Mouse (Mus musculus) embryonic stem cell, embryonic (primary cell): ENCODE results near the gene Aspa.
"Not testable (repeated sequence)": the region's sequence is repeated elsewhere in the genome, so short reads cannot be mapped to it uniquely, and the experiment has no call there.

Experiments
- CTCF ChIA-PET, 4 experiments: fragments of 300-600 bp in 2 of 4; fragments of 350-600 bp in 2 of 4; sonication (Branson Sonifier 250); formaldehyde crosslinking; loops; one replicate each; lab custom pipeline; 2022; ENCODE audit warnings: inconsistent platforms in 2 of 4; lab: Charles Lee
- POLR2A ChIA-PET, 4 experiments: fragments of 300-600 bp in 2 of 4; fragments of 350-600 bp in 2 of 4; sonication (Branson Sonifier 250); formaldehyde crosslinking; loops; one replicate each; lab custom pipeline; 2022; ENCODE audit warnings: antibody characterized with exemption in 4 of 4, inconsistent platforms in 1 of 4; lab: Charles Lee

Gene Aspa

DNA sequence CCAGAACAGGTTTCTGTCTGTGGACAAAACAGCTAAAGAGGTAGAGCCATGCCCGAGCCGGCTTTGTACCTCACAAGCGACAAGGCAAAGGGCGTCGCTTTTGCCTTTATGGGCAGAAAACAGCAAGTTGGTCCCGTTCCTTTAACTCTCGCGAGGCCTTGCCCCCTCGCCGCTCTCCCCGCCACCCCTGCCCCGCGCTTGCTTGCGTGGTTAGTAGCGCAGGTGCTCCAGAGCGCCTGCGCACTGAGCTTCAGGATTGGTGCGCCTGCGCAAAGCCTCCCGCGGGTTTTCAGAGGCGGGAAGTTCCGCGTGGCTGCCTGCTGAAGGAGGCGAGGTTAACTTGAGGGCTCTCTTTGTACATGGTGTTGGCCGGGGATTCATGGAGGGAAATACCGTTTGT lies at the start of gene Aspa, which contains the start of the genes Gm49340 and Spata22:
TSS of gene Aspa (minus strand) at position 155 of the 400 bp plus-strand sequence.
TSS of gene Gm49340 (plus strand) at position 300 of the 400 bp plus-strand sequence.
TSS of gene Spata22 (plus strand) at position 300 of the 400 bp plus-strand sequence.
- POLR2A ChIA-PET: interaction anchor here in 2 of 4 experiments (1.0 to 1.5 kb wide), 4 partner anchors 11 to 192 kb away, joined by 3 read pairs; partner anchors contain the start of gene Haspin (in 1 of the 2)
- CTCF ChIA-PET: no interaction called here

DNA sequence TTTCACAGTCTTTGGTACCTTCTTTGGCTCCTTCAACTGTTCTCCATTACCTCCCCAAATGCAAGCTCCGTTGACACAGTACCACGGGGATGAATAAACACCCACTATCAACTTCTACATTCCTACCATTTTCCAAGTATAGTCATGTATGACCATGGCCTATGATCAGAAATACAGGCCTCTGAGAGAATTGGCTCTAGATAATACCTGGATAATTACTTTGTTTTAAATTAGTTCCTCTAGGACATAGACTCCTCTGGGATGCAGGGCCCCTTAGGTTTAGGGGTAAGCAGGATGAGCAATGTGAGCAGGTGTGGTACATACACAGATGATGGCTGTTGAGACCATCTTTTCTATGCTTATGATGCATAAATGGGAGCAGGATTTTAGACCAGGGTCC lies 41.5 kb upstream of the Aspa start, which contains the start of gene Olfr376:
TSS of gene Olfr376 (plus strand) at position 301 of the 400 bp plus-strand sequence.
- ChIA-PET POLR2A (no interaction called here), CTCF (no interaction called here)

DNA sequence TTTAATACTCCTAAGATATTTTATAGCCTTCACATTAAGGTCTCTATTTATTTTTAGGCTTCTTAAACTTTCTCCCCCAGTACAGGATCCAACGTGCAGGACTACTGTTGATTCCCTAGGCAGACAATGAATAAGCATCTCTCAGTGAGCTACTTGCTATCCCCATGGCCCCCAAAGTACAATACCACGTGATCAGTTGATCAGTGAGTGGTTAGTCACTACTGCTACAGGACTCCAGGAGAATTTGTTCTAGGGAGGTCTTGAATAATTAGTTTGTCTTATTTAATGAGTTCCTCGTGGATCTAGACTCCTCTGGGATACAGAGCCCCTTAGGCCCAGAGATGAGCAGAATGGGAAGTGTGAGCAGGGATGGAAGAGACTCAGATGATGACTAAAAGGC lies 21.1 kb upstream of the Aspa start, which contains the start of gene Olfr20:
TSS of gene Olfr20 (plus strand) at position 301 of the 400 bp plus-strand sequence.
- CTCF ChIA-PET: no interaction called here
- POLR2A ChIA-PET: no interaction called here

DNA sequence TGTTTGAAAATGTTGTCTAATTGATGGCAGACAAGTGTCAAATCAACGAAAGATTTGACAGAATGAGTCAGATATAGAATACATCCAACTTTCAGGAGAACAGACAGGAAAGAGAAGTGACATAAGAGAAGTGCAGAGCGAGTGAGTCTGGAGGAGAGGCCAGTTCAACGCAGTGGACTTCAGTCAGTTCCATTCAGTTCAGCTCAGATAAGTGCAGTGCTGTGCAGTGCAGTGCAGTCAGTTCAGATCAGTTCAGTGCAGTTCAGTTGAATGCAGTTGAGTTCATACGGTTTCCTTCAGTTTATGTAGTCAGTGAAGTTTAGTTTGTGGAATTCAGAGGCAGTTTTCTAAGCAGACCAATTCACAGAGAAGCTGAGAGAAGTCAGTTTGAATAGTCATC lies 7.5 kb upstream of the Aspa start:
- CTCF ChIA-PET: no interaction called here
- POLR2A ChIA-PET: no interaction called here

DNA sequence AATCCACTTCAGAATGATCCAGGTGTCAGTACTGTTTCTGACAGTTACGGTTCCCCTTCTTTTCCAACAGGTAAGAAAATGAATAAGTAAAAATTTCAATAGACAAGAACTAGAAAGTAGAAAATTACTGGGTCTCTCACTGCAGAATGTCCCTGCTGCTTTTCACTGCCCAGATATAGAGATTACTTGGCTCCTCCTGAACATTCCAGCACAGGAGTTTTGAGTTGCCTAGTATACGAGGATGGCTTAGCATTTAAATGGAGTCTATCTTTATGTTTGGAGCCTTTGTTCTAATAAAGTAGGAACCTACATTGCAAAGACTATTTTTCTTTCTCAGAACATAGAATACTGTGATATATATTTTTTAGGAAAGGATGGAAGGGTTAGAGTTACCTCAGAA lies 4.0 kb upstream of the Aspa start:
- POLR2A ChIA-PET: no interaction called here
- CTCF ChIA-PET: no interaction called here

DNA sequence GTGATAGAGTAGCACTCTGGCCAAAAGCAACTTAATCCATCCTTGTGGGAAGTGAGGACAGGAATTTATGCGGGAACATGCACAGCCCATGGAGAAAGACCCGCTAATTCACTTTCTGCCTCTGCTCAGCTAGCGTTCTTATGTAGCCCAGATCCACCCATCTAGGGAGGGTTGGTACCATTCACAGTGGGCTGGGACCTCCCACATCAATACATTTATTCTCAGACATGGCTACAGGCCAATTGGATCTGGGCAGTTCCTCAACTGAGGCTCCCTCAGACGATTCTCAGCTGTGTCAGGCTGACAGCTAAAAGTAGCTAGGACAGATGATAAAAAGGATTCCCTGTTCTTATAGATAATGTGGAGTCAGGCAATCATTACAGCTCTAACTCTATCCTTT lies 2.0 kb downstream of the Aspa start:
- CTCF ChIA-PET: interaction anchor here in 1 of 4 experiments (0.8 kb wide), 1 partner anchor 8 kb away, joined by 10 read pairs; no protein-coding TSS in a partner anchor
- POLR2A ChIA-PET: no interaction called here

DNA sequence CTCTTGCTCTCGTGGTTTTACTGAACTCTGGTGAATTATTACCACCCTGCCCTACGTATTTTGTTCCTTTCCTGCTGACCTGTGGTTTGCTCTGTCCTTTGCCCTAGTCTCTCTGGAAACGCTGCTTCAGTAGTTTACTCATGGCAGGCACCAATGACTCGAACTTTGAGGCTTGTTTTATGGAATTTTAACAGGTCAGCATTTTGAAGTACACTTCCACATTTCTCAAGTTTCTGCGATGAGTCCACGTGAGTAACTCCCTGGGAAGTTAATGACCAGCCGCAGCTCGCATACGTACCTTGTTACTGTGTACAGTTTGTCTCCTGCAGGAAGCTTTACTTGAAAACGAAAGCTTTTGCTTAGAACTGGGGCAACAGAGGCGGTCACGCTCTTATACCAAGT lies 2.9 kb downstream of the Aspa start:
- ChIA-PET CTCF (no interaction called here), POLR2A (interaction anchor here in 1 of 4 experiments (1.5 kb wide), 1 partner anchor 9 kb away, joined by 4 read pairs; no protein-coding TSS in a partner anchor)

DNA sequence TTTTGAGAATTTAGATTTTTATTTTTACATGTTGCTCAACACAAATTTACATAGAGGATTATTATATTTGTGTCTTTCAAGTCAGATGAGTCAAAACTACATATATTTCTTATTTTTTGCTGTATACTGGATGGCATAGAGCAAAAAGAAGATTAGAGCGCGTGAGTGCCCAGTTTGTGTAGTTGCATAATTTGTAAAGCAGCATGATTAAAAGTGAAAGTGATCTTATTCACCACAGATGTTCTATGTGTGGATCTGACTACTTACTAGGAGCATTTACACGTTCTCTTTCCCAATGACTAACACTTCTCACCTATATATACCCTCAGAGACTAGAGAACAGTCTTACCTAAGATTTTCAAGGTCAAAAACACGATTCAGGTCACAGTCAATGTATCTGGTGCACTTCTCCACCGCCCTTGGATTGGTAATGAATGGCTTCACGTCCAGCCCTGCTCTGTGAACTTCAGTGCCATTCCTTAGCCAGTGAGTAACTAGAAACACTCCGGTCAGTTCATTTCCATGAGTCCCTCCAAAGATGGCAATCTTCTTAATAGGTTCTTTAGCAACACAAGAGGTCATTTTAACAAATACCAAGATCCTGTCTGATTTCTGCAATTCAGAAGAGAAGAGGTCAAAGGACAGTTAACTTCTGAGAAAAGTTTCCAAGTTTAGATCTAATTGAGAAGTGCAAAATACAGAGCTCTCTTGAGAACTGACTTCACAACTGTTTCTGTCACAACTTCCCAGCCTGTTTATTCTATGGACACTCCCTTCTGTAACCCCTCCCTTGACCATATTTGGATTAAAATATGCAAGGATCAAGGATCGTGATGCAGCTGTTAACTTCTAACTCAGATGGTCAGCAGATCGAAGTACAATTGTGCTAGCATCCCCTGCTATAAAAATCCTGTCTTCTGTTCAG lies 5.2 kb downstream of the Aspa start:
- POLR2A ChIA-PET: interaction anchor here in 1 of 4 experiments (0.7 kb wide), 1 partner anchor 1423 kb away, joined by 5 read pairs; no protein-coding TSS in a partner anchor

DNA sequence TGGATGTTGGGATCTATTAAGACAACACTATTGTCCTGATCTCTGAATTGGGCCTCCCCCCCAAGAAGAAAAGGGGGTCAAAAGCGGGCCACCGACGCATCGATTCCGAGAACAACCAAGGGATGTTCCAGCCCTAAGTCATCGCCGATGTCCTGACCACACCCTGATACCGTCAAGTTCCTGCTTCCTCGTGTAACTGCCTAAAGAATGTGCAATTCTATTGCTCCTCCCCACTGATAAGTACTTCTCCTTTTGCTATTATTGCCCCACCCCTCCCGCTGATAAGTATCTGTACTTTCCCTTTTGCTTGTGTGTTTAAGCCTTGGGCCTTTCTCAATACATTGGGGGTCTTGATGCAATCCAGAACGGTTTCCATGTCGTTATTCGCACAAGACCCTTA lies 8.3 kb downstream of the Aspa start:
- CTCF ChIA-PET: not testable (repeated sequence)

More for the DNA sequence above, 5.2 kb downstream of the Aspa start:
- CTCF ChIA-PET: no interaction called here

DNA sequence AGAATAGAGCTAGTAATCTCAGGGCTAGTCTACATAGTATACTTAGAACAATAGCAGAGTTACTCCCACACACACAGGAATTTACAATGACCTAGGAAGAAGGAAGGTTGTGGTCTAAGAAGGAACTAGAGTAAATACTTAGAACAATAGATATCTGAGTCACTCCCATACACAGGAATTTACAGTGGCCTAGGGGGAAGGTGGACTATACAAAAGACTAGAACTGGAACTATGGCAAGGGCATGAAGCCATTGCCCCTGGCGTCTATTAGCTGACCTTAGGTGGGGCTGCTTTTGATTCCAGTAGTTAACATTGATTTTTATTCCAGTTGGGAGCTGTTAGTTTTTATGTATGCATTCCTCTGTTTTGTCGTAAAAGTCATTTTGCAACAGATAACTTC lies 10.8 kb downstream of the Aspa start:
- POLR2A ChIA-PET: interaction anchor here in 3 of 4 experiments (0.8 to 2.2 kb wide), 10 partner anchors 11 to 180 kb away, joined by 3 to 7 read pairs (median 4); partner anchors contain the start of genes Aspa (in 1 of the 3), Ctns (in 1 of the 3), Gm49340 (in 1 of the 3) and Haspin (in 1 of the 3)
- CTCF ChIA-PET: interaction anchor here in 1 of 4 experiments (1.1 kb wide), 1 partner anchor 37 kb away, joined by 4 read pairs; no protein-coding TSS in a partner anchor

More for the DNA sequence above, 8.3 kb downstream of the Aspa start:
- POLR2A ChIA-PET: interaction anchor here in 1 of 4 experiments (0.6 to 0.8 kb wide), 2 partner anchors 97 to 114 kb away, joined by 3 to 4 read pairs; no protein-coding TSS in a partner anchor

DNA sequence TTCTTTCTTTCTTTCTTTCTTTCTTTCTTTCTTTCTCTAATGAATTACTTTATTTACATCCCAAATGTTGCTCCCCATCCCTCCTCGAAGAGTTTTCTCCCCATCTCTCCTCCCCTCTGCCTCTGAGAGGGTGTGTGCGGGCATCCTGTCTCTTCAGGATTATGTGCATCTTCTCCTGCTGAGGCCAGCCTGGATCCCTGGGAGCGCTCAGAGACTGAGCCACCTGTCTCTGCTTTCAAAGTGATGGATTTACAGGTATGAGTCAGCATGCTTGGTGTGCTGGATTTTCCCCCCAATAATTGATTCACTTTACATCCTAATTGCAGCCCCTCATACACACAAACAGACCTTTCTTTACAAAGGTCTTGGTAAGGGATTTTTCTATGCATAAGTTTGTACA lies 13.4 kb downstream of the Aspa start:
- ChIA-PET POLR2A (no interaction called here), CTCF (no interaction called here)

DNA sequence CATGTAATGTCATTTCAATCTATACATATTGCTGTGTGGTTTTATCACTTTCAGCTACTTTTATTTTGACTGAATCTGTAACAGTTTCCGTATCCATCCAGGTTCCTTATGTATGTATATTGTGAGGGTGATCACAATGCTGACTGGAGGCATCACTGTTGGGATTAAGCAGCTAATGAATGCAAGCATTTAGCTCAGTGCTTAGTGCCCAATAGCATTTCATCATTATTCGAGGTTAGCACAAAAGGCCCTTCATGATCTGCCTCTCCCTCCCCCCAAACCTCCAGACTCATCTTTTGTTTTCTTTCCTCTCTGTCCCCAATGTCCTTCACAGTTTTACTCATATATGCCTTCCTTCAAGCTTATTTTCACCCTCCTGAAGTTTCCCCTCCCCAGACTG lies 26.3 kb downstream of the Aspa start:
- POLR2A ChIA-PET: interaction anchor here in 2 of 4 experiments (0.7 kb wide), 2 partner anchors 16 to 734 kb away, joined by 3 read pairs; no protein-coding TSS in a partner anchor
- CTCF ChIA-PET: interaction anchor here in 1 of 4 experiments (0.6 kb wide), 1 partner anchor 1766 kb away, joined by 3 read pairs; no protein-coding TSS in a partner anchor

DNA sequence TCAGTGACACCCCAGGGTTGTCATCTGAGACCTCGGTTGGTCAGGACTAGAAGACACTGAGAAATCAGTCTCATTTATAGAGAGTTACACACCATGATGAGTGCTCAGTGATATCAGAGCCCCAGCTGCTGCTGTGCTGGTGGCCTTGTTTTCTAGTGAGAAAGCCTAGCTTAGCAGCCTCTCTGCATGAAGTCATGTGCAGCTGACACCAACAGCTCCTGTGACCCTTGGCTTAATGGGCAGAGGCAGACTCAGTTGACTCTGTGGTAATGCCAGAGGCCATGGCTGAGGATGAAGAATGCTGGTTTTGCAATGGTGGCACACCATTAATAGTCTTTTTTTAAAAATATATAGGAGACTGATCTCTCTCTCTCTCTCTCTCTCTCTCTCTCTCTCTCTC lies 39.8 kb downstream of the Aspa start:
- ChIA-PET CTCF (interaction anchor here in 1 of 4 experiments (0.9 kb wide), 1 partner anchor 82 kb away, joined by 3 read pairs; no protein-coding TSS in a partner anchor), POLR2A (interaction anchor here in 1 of 4 experiments (1.0 kb wide), 1 partner anchor 29 kb away, joined by 3 read pairs; no protein-coding TSS in a partner anchor)

DNA sequence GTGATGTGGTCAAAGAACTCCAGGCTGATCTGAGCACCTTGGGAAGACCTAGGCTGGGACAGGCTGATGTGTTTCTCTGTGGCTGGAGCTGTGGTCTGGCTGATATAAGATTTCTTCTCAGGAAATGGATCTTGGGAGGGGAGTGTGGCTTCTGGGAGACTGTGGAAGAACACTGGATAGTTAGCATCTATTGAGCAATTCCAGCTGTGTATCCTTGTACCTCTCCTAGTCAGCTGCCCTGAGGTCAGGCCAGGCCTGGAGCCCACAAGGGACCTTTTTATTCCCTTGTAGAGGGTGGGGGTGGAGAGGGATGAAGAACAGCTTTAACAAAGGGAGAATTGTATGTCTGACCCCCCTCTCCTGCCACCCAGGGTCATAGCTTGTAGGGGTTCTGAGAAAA lies 45.0 kb downstream of the Aspa start:
- POLR2A ChIA-PET: no interaction called here
- CTCF ChIA-PET: no interaction called here

DNA sequence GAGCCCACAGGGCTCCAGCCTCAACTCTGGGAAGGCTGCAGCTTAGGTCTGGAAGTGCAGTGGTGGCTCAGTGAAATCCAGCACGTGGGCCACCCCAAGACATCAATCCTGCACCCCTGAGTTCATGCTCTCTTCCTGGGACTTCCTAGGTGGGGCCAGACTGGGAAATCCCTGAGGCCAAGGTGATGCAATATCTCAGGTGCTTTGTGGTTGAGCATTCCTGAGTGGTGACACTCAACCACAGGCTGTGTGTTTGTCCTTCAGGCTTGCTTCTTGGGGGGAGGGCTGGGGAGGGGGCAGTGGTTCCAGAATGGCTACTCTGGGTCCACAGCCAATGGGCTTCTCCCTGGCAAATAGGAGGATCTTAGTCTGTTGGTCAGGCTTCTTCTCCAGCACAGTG lies 45.5 kb downstream of the Aspa start:
- POLR2A ChIA-PET: no interaction called here
- CTCF ChIA-PET: no interaction called here

DNA sequence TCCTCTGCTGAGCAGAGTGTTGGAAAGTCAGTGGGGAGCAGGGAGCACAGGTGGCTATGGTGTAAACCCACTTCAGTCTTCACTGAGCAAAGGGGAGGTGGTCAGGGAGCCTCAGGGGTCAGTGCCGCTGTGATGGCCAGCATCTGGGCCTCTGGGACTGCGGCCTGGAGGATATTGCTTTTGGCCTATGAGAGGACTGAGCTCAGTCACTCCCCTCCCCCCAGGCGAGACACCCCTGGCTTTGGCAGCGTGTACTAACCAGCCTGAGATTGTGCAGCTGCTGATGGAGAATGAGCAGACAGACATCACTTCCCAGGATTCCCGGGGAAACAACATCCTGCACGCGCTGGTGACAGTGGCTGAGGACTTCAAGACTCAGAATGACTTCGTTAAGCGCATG lies 46.0 kb downstream of the Aspa start:
- ChIA-PET POLR2A (no interaction called here), CTCF (no interaction called here)

DNA sequence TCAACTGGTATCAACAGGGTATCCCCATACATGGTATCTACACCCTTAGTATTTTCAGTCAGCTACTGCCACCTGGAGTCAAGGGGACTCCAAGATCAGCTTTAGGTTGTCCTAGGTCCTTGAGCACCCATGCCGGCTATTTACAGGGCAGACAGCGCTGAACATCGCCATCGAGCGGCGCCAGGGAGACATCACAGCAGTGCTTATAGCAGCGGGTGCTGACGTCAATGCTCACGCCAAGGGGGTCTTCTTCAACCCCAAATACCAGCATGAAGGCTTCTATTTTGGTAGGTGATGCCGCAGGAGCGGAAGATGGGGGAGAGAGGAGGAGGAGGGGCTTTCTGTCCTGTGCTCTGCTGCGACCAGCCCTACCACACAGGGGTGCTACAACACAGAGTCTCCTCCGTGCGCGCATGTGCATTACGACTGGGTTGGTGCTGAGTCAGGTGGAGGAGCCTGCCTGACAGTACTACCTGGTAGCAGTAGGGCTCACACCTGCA lies 47.8 kb downstream of the Aspa start:
- CTCF ChIA-PET: interaction anchor here in 3 of 4 experiments (0.6 to 1.5 kb wide), 16 partner anchors 13 to 1094 kb away, joined by 3 to 12 read pairs (median 4); partner anchors contain the start of genes Trpv1 (in 1 of the 3) and Trpv3 (in 1 of the 3)
- POLR2A ChIA-PET: interaction anchor here in 2 of 4 experiments (0.6 to 1.6 kb wide), 3 partner anchors 36 to 143 kb away, joined by 3 to 4 read pairs (median 3); partner anchors contain the start of genes Haspin (in 1 of the 2) and P2rx5 (in 1 of the 2)

DNA sequence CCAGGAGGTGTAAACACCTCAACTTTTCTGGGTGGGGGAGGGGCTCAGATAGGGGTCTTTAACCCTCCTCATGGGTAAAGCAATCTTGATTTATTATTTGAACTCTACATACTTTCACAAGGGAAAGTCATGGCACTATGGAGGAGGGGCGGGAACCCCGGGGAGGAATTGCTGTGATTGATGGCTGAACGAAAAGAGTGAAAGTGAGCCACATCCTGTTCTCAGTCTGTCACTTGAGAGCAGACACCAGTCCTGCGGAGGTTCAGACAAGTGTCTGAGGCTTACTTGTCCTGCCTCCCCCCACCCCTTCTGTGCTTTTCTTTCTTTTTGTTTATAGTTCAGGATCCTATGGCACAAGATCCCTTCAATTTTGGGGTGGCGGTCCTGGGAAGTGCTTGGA lies 48.7 kb downstream of the Aspa start:
- CTCF ChIA-PET: interaction anchor here in 3 of 4 experiments (0.6 to 1.5 kb wide), 11 partner anchors 13 to 1524 kb away, joined by 3 to 8 read pairs (median 4); partner anchors contain the start of genes Haspin (in 1 of the 3), Trpv1 (in 1 of the 3) and Trpv3 (in 1 of the 3)

More for the DNA sequence above, 48.7 kb downstream of the Aspa start:
- POLR2A ChIA-PET: interaction anchor here in 1 of 4 experiments (0.9 kb wide), 1 partner anchor 120 kb away, joined by 3 read pairs; the partner anchor contains the start of gene P2rx5
